Mouse (Mus musculus) CH12.LX (cell line): ENCODE data around the gene Coq10b. TPM values are rescaled to one million over a fixed set of nuclear protein-coding genes. Genes with fewer than 3 reads are reported as not detected.

Experiments
- DNase-seq: peaks from one replicate; pipeline ENCODE4 v3.0.0-alpha.2; 2013; ENCODE audit errors: extremely low read depth
- H3K27ac ChIP-seq: 2 replicates; pipeline ENCODE4 v1.5.1; 2012; ENCODE audit warnings: low read depth, mild to moderate bottlenecking, control low read depth, moderate library complexity; ENCODE audit not compliant: insufficient read depth
- H3K27me3 ChIP-seq: replicated peaks from 2 replicates; pipeline ENCODE3; 2012; ENCODE audit warnings: inconsistent platforms
- H3K36me3 ChIP-seq, 2 experiments: replicated peaks in 1 of 2; 2 replicates each; pipeline versions ENCODE3 to v1.6.1; 2012; ENCODE audit warnings: inconsistent platforms in 1 of 2, low read length in 1 of 2, mild to moderate bottlenecking in 1 of 2, mixed read lengths in 1 of 2, moderate library complexity in 1 of 2; ENCODE audit not compliant: control insufficient read depth in 1 of 2, insufficient read depth in 1 of 2
- H3K4me1 ChIP-seq, 2 experiments: 2 replicates each; pipeline ENCODE4 v1.6.1; 2012; ENCODE audit warnings: inconsistent platforms in 1 of 2, moderate library complexity in 1 of 2; ENCODE audit not compliant: insufficient read depth in 2 of 2, control insufficient read depth in 1 of 2
- H3K4me2 ChIP-seq: 2 replicates; pipeline ENCODE4 v1.6.1; 2012; ENCODE audit warnings: low read depth, mild to moderate bottlenecking, control low read depth; ENCODE audit not compliant: poor library complexity, insufficient read depth, severe bottlenecking
- H3K4me3 ChIP-seq, 3 experiments: fragments of 150-350 bp in 1 of 3; sonication (generic) in 1 of 3; replicated peaks in 1 of 3; 2 replicates each; pipeline versions ENCODE3 to v1.5.1; 2011 to 2012; ENCODE audit warnings: low read depth in 2 of 3, low read length in 2 of 3, mild to moderate bottlenecking in 2 of 3, moderate library complexity in 2 of 3, control low read depth in 1 of 3, improper control_type of control experiment in 1 of 3, inconsistent platforms in 1 of 3, mixed read lengths in 1 of 3; ENCODE audit not compliant: poor library complexity in 1 of 3
- H3K79me2 ChIP-seq: replicated peaks from 2 replicates; pipeline ENCODE4 v1.6.1; 2012; ENCODE audit warnings: mild to moderate bottlenecking, moderate library complexity; ENCODE audit not compliant: control insufficient read depth, poor library complexity, insufficient read depth, severe bottlenecking; ENCODE audit errors: extremely low read depth
- H3K9ac ChIP-seq: 2 replicates; pipeline ENCODE4 v1.6.1; 2012; ENCODE audit warnings: low read depth, mild to moderate bottlenecking, control low read depth, moderate library complexity; ENCODE audit not compliant: insufficient read depth
- H3K9me3 ChIP-seq: replicated peaks from 2 replicates; pipeline ENCODE3; 2012; ENCODE audit warnings: low read length, inconsistent platforms, mixed read lengths
- CHD1 ChIP-seq: IDR thresholded peaks from 2 replicates; pipeline ENCODE4 v1.6.1; 2012; ENCODE audit warnings: low read depth, low read length, improper control_type of control experiment, inconsistent platforms
- CHD2 ChIP-seq: IDR thresholded peaks from 2 replicates; pipeline ENCODE4 v1.6.1; 2011; ENCODE audit warnings: low read length, improper control_type of control experiment
- IRF4 ChIP-seq: IDR thresholded peaks from 2 replicates; pipeline ENCODE4 v1.6.1; 2014; ENCODE audit warnings: low read depth, mild to moderate bottlenecking, inconsistent platforms, low read length, improper control_type of control experiment
- MXI1 ChIP-seq: IDR thresholded peaks from 2 replicates; pipeline ENCODE4 v1.6.1; 2011; ENCODE audit warnings: mild to moderate bottlenecking, low read depth, low read length, improper control_type of control experiment
- POLR2A ChIP-seq: IDR thresholded peaks from 2 replicates; pipeline ENCODE4 v1.6.1; 2011; ENCODE audit warnings: low read depth, mild to moderate bottlenecking, improper control_type of control experiment, low read length
- POLR2AphosphoS2 ChIP-seq: IDR thresholded peaks from 2 replicates; pipeline ENCODE4 v1.6.1; 2011; ENCODE audit warnings: low read depth, low read length, improper control_type of control experiment
- RCOR1 ChIP-seq: conservative IDR thresholded peaks from 2 replicates; pipeline ENCODE4 v1.6.1; 2012; ENCODE audit warnings: low read depth, mild to moderate bottlenecking, inconsistent platforms, low read length, improper control_type of control experiment
- SIN3A ChIP-seq: IDR thresholded peaks from 2 replicates; pipeline ENCODE4 v1.6.1; 2012; ENCODE audit warnings: low read length, improper control_type of control experiment, inconsistent platforms
- TBP ChIP-seq: conservative IDR thresholded peaks from 2 replicates; pipeline ENCODE4 v1.6.1; 2011; ENCODE audit warnings: low read depth, low read length, improper control_type of control experiment
- TCF12 ChIP-seq: IDR thresholded peaks from 2 replicates; pipeline ENCODE4 v1.6.1; 2014; ENCODE audit warnings: low read depth, mild to moderate bottlenecking, inconsistent platforms, low read length, improper control_type of control experiment
- USF1 ChIP-seq: IDR thresholded peaks from 2 replicates; pipeline ENCODE4 v1.6.1; 2014; ENCODE audit warnings: low read depth, mild to moderate bottlenecking, inconsistent platforms, low read length, improper control_type of control experiment
- ZC3H11A ChIP-seq: IDR thresholded peaks from 2 replicates; pipeline ENCODE4 v1.6.1; 2012; ENCODE audit warnings: low read depth, mild to moderate bottlenecking, inconsistent platforms, low read length, improper control_type of control experiment
- dilution Hi-C: fragments of 300-500 bp; cut with MboI; formaldehyde crosslinking; loops from 2 replicates; pipeline ENCODE4 v1.14.3; 2020; ENCODE audit warnings: low sequenced_read_pairs; ENCODE audit not compliant: extremely low pct_unique_long_range_greater_than_20kb, extremely low pct_ligation_motif_present
- in situ Hi-C: fragments of 300-500 bp; cut with MboI; formaldehyde crosslinking; loops from 3 replicates; pipeline ENCODE4 v1.14.3; 2019; ENCODE audit warnings: low sequenced_read_pairs, low pct_ligation_motif_present, low pct_unique_long_range_greater_than_20kb, mixed read lengths
- polyA plus RNA-seq: library from polyadenylated mRNA; unstranded; fragments of >175 nt; gene quantifications from 2 replicates; pipeline ENCODE4 v1.2.1, GENCODE M21; 2012; ENCODE audit warnings: low read depth; ENCODE audit not compliant: insufficient read length
- total RNA-seq, 2 experiments: library from RNA; depleted of rRNA; stranded (reverse); fragments of 300-350 nt in 1 of 2; fragments of >200 nt in 1 of 2; gene quantifications; 2 replicates each; pipeline ENCODE4 v1.2.3; 2012 to 2014

Coq10b gene
- total and polyA plus RNA-seq, 3 experiments: 3.0 to 14.4 (median 7.0) TPM

GRCm38 (mm10) chr1:55088611-55089497, 36.3 kb downstream of the Coq10b start:
- Histone ChIP-seq H3K27me3 (no peaks in the 10 kb centered on the region), H3K36me3 (peaks cover 21 to 51% of the 10 kb centered on the region in 2 experiments), H3K79me2 (peaks cover 57% of the 10 kb centered on the region), H3K9ac (peak overlapping the region; percentile 98), H3K4me2 (peak overlapping the region; percentile 99), H3K9me3 (no peaks in the 10 kb centered on the region), H3K4me3 (peak overlapping the region; percentile 87 to 100 (median 97)), H3K4me1 (peaks cover 4 to 35% of the 10 kb centered on the region in 2 experiments; a peak in 3 of 4 replicates), H3K27ac (peak overlapping the region; percentile 73)
- DNase-seq: no peak
- dilution Hi-C loops (no loop called here), in situ Hi-C loops (no loop called here)
- TF ChIP-seq MXI1 (peak; percentile 55; the same call in 1 of the 2 replicates), CHD2 (no peak)

GRCm38 (mm10) chr1:55089498-55090064, 37.0 kb downstream of the Coq10b start:
- no peak for TF ChIP-seq CHD1
- TF ChIP-seq POLR2A: peak; percentile 30; the same call in 1 of the 2 replicates
- Histone ChIP-seq H3K4me1 (peaks cover 0 to 33% of the 10 kb centered on the region in 2 experiments; a peak in 2 of 4 replicates), H3K36me3 (peaks cover 17 to 49% of the 10 kb centered on the region in 2 experiments), H3K9me3 (no peaks in the 10 kb centered on the region), H3K9ac (peak overlapping the region; percentile 98), H3K4me2 (peak overlapping the region; percentile 99), H3K27ac (no peak overlapping the region), H3K4me3 (peak overlapping the region; percentile 87 to 100 (median 97)), H3K27me3 (no peaks in the 10 kb centered on the region), H3K79me2 (peaks cover 50% of the 10 kb centered on the region)
- dilution Hi-C loops (no loop called here), in situ Hi-C loops (no loop called here)
- DNase-seq: no peak

- no peak overlapping the region for H3K9ac ChIP-seq
- in situ Hi-C loops (no loop called here), dilution Hi-C loops (no loop called here)
- peaks cover 13 to 37% of the 10 kb centered on the region in 2 experiments for H3K36me3 ChIP-seq
- H3K4me3 ChIP-seq: no peak overlapping the region
- no peak overlapping the region for H3K4me2 ChIP-seq
- TF ChIP-seq USF1 (no peak), SIN3A (no peak), CHD1 (no peak), TCF12 (no peak), TBP (no peak), ZC3H11A (no peak), POLR2AphosphoS2 (peak; percentile 89), POLR2A (peak; percentile 40; the same call in 1 of the 2 replicates), IRF4 (no peak), RCOR1 (no peak)
- H3K27ac ChIP-seq: no peak overlapping the region
- peaks cover 0 to 24% of the 10 kb centered on the region in 2 experiments; a peak in 2 of 4 replicates for H3K4me1 ChIP-seq
- DNase-seq: no peak
- H3K79me2 ChIP-seq: peaks cover 26% of the 10 kb centered on the region
- H3K27me3 ChIP-seq: no peaks in the 10 kb centered on the region
- no peaks in the 10 kb centered on the region for H3K9me3 ChIP-seq
Measured at GRCm38 (mm10) chr1:55092056-55092455, 39.5 kb downstream of the Coq10b start.
